Mouse (Mus musculus) megakaryocyte, embryonic 14.5 days (primary cell): ENCODE measurements around the gene Fam3a. TPM values are rescaled to one million over a fixed set of nuclear protein-coding genes. Genes with fewer than 3 reads are reported as not detected.

Source experiments
- H3K27me3 ChIP-seq: replicated peaks from 2 replicates; pipeline ENCODE3; 2012; ENCODE audit warnings: inconsistent platforms
- H3K36me3 ChIP-seq: replicated peaks from 2 replicates; pipeline ENCODE3; 2012; ENCODE audit warnings: low read length, inconsistent platforms, mixed read lengths
- H3K4me1 ChIP-seq: 2 replicates; pipeline ENCODE4 v1.6.1; 2012; ENCODE audit warnings: inconsistent platforms
- H3K4me3 ChIP-seq: replicated peaks from 2 replicates; pipeline ENCODE3; 2012; ENCODE audit warnings: moderate library complexity, mild to moderate bottlenecking, inconsistent platforms
- H3K9me3 ChIP-seq: 2 replicates; pipeline ENCODE4 v1.6.1; 2012; ENCODE audit warnings: inconsistent platforms
- FLI1 ChIP-seq: IDR thresholded peaks from 2 replicates; pipeline ENCODE4 v1.6.1; 2012; ENCODE audit warnings: low read length, inconsistent platforms, mixed read lengths
- GATA1 ChIP-seq: IDR thresholded peaks from 3 replicates; pipeline ENCODE4 v1.6.1; 2012; ENCODE audit warnings: mixed read lengths, low read length, inconsistent platforms, borderline replicate concordance
- polyA plus RNA-seq: library from polyadenylated mRNA; stranded (reverse); fragments of >175 nt; gene quantifications from 2 replicates; pipeline ENCODE4 v1.2.3, GENCODE M21; 2012; ENCODE audit warnings: low replicate concordance; ENCODE audit not compliant: insufficient read depth

The Fam3a gene
- polyA plus RNA-seq, 1 experiment = 8.8 TPM

GRCm38 (mm10) chrX:74352645-74353466 is 40.2 kb downstream of the Fam3a start:
- Histone ChIP-seq H3K9me3 (no peaks in the 10 kb centered on the region), H3K27me3 (peaks cover 5% of the 10 kb centered on the region), H3K4me3 (peak overlapping the region; percentile 92), H3K4me1 (peaks cover 6% of the 10 kb centered on the region), H3K36me3 (no peaks in the 10 kb centered on the region)
- TF ChIP-seq GATA1 (no peak), FLI1 (no peak)

Other genes with a start within 250 kb of the Fam3a start
- gene Tex28, start 225.4 kb downstream of the Fam3a start, polyA plus RNA-seq = not detected in 2 replicates
- gene Tktl1, start 216.0 kb downstream of the Fam3a start, polyA plus RNA-seq = not detected in 2 replicates
- 106 and 299 TPM in 2 replicates for gene Flna, start 143.5 kb downstream of the Fam3a start, polyA plus RNA-seq
- gene Emd, start 138.6 kb downstream of the Fam3a start, polyA plus RNA-seq = 39.1 and 49.4 TPM in 2 replicates
- gene Rpl10, start 122.5 kb downstream of the Fam3a start, polyA plus RNA-seq = 328 and 1,584 TPM in 2 replicates
- 29.6 and 48.2 TPM in 2 replicates for gene Taz, start 111.4 kb downstream of the Fam3a start, polyA plus RNA-seq
- gene Dnase1l1, start 110.9 kb downstream of the Fam3a start, polyA plus RNA-seq = 2.8 TPM in 1 of 2 replicates, not detected in the other
- 10.7 and 29.6 TPM in 2 replicates for gene Atp6ap1, start 96.2 kb downstream of the Fam3a start, polyA plus RNA-seq
- 38.9 and 88.6 TPM in 2 replicates for gene Gdi1, start 88.3 kb downstream of the Fam3a start, polyA plus RNA-seq
- gene Fam50a, start 80.2 kb downstream of the Fam3a start, polyA plus RNA-seq = 3.0 and 35.7 TPM in 2 replicates
- 1.3 TPM in 1 of 2 replicates, not detected in the other for gene Plxna3, start 64.2 kb downstream of the Fam3a start, polyA plus RNA-seq
- 7.0 and 8.9 TPM in 2 replicates for gene Lage3, start 39.7 kb downstream of the Fam3a start, polyA plus RNA-seq
- gene Ubl4a, start 20.1 kb downstream of the Fam3a start, polyA plus RNA-seq = 21.1 TPM in 1 of 2 replicates, not detected in the other
- 1.9 and 3.3 TPM in 2 replicates for gene Slc10a3, start 19.9 kb downstream of the Fam3a start, polyA plus RNA-seq
- 16.4 and 19.2 TPM in 2 replicates for gene Ikbkg, start within 50 bp of the Fam3a start, polyA plus RNA-seq
- gene G6pdx, start 35.9 kb upstream of the Fam3a start, polyA plus RNA-seq = 5.2 and 16.4 TPM in 2 replicates
- gene Gm6880, start 88.1 kb upstream of the Fam3a start, polyA plus RNA-seq = not detected in 2 replicates
- not detected in 2 replicates for gene Olfr1326-ps1, start 181.6 kb upstream of the Fam3a start, polyA plus RNA-seq
- gene Olfr1325, start 199.4 kb upstream of the Fam3a start, polyA plus RNA-seq = not detected in 2 replicates